Comparison of ENCODE assay signal across 8 mouse cellular contexts in genomic region chr1:38262362-38263154, GRCm38 (mm10).
DNase-seq lines count a peak whose midpoint lies in the region; ATAC-seq and TF ChIP-seq lines count a peak whose summit lies in the region.
"Had no signal": no experiment of that assay in that cellular context is flagged by ENCODE, and none has a peak within 500 bp of the region (broad histone marks: within the 10 kb centered on the region; RNA-seq: fewer than 3 reads in every experiment).

No protein-coding gene starts in this region.

- H3K27me3 ChIP-seq in kidney, embryonic 16.5 days (ENCODE audit: insufficient read depth, low read length) = no peaks in the 10 kb centered on the region
- no peaks in the 10 kb centered on the region for H3K27me3 ChIP-seq in midbrain, embryonic 15.5 days (replicated peaks)
- H3K27me3 ChIP-seq: liver, embryonic 13.5 days had no signal

- ATAC-seq in kidney, embryonic 16.5 days (ENCODE audit: low FRiP score, low TSS enrichment) = no peak; the same call in 1 of the 2 replicates
- ATAC-seq in midbrain, embryonic 15.5 days (replicated peaks) = peak; percentile 24
- ATAC-seq in CD4-positive, CD25-positive, alpha-beta regulatory T cell, adult 4 months = no peak

- no peak overlapping the region for H3K27ac ChIP-seq in kidney, embryonic 16.5 days (ENCODE audit: low read length)
- peak overlapping the region; percentile 63 for H3K27ac ChIP-seq in embryonic fibroblast, embryonic 13.5 days (ENCODE audit: insufficient read depth, low read length)
- 0 out of 2 replicates have a peak overlapping the region, but pooled peaks have one; percentile 5 for H3K27ac ChIP-seq in midbrain, embryonic 15.5 days
- H3K27ac ChIP-seq: liver, embryonic 13.5 days had no signal

- no peak overlapping the region for H3K4me3 ChIP-seq in kidney, embryonic 16.5 days (ENCODE audit: low read length)
- H3K4me3 ChIP-seq in embryonic fibroblast, embryonic 13.5 days (ENCODE audit: insufficient read depth, low read length) = no peak overlapping the region
- no peak overlapping the region for H3K4me3 ChIP-seq in midbrain, embryonic 15.5 days
- H3K4me3 ChIP-seq: liver, embryonic 13.5 days had no signal

- no peak for TF ChIP-seq POLR2A in embryonic fibroblast, embryonic 13.5 days (IDR thresholded peaks at IDR 0.05; ENCODE audit: low read depth, low read length)

- peak; percentile 31 for DNase-seq in kidney, postnatal 10 days
- DNase-seq in heart, postnatal 4 days = peak; percentile 32
- DNase-seq in thymus, postnatal 36 days = no peak
- DNase-seq: liver, embryonic 13.5 days had no signal

- no peaks in the 10 kb centered on the region for H3K9me3 ChIP-seq in kidney, embryonic 16.5 days (ENCODE audit: low read length)
- H3K9me3 ChIP-seq in midbrain, embryonic 15.5 days = no peaks in the 10 kb centered on the region

- no peak overlapping the region for H3K9ac ChIP-seq in kidney, embryonic 16.5 days (replicated peaks; ENCODE audit: low read length)
- no peak overlapping the region for H3K9ac ChIP-seq in midbrain, embryonic 15.5 days
- H3K9ac ChIP-seq: liver, embryonic 13.5 days had no signal

- no peak overlapping the region for H3K4me2 ChIP-seq in kidney, embryonic 16.5 days (replicated peaks; ENCODE audit: low read depth, low read length)
- H3K4me2 ChIP-seq in midbrain, embryonic 15.5 days = no peak overlapping the region
- H3K4me2 ChIP-seq: liver, embryonic 13.5 days had no signal

- peaks cover 8% of the 10 kb centered on the region; the same call in 1 of the 2 replicates for H3K36me3 ChIP-seq in kidney, embryonic 16.5 days (ENCODE audit: insufficient read depth, low read length)
- no peaks in the 10 kb centered on the region for H3K36me3 ChIP-seq in midbrain, embryonic 15.5 days (replicated peaks)
- H3K36me3 ChIP-seq: liver, embryonic 13.5 days had no signal

- peaks cover 3% of the 10 kb centered on the region for H3K4me1 ChIP-seq in kidney, embryonic 16.5 days (ENCODE audit: insufficient read depth, low read length)
- peaks cover 16% of the 10 kb centered on the region for H3K4me1 ChIP-seq in embryonic fibroblast, embryonic 13.5 days (ENCODE audit: control insufficient read depth, insufficient read depth, low read length)
- peaks cover 26% of the 10 kb centered on the region for H3K4me1 ChIP-seq in midbrain, embryonic 15.5 days

- TF ChIP-seq CTCF in embryonic fibroblast, embryonic 13.5 days (IDR thresholded peaks at IDR 0.05; ENCODE audit: borderline replicate concordance, insufficient read depth, low read length) = no peak

- WGBS in kidney, embryonic 16.5 days = 61% methylated on average over 11 of the region's 11 CpGs
- WGBS in midbrain, embryonic 15.5 days = 39% methylated on average over 11 of the region's 11 CpGs

Comparison
In these comparisons a context has a peak if more than half of its experiments do, and no peak if none do; other contexts are left out.
1. DNase-seq: peak in kidney, postnatal 10 days (single experiment) and heart, postnatal 4 days (single experiment); none in thymus, postnatal 36 days (0 of 2).